Mouse (Mus musculus) embryonic facial prominence, embryonic 11.5 days (tissue): Measurements from ENCODE around the gene Tbc1d2. TPM values are rescaled to one million over a fixed set of nuclear protein-coding genes. Genes with fewer than 3 reads are reported as not detected.

Source experiments
- ATAC-seq: fragments of 200-750 bp; cut with Nextera tagmentation; replicated peaks from 2 replicates; pipeline ENCODE4 v1.8.0; 2017; ENCODE audit warnings: low read depth; ENCODE audit not compliant: insufficient number of reproducible peaks, low FRiP score, low TSS enrichment
- DNase-seq: peaks from one replicate; pipeline ENCODE4 v3.0.0-alpha.2; 2015; ENCODE audit warnings: low spot score
- H3K27ac ChIP-seq: fragments of 300-500 bp; sonication (generic); replicated peaks from 2 replicates; pipeline ENCODE4 v1.5.1; 2014; ENCODE audit warnings: mild to moderate bottlenecking, low read depth, low read length, control low read depth
- H3K27me3 ChIP-seq: fragments of 300-500 bp; sonication (generic); 2 replicates; pipeline ENCODE4 v1.6.1; 2014; ENCODE audit warnings: mild to moderate bottlenecking, low read length, moderate library complexity, mixed read lengths; ENCODE audit not compliant: control insufficient read depth, insufficient read depth
- H3K36me3 ChIP-seq: fragments of 300-500 bp; sonication (generic); replicated peaks from 2 replicates; pipeline ENCODE4 v1.6.1; 2014; ENCODE audit warnings: low read depth, mild to moderate bottlenecking, low read length, moderate library complexity, mixed read lengths; ENCODE audit not compliant: control insufficient read depth, insufficient read depth
- H3K4me1 ChIP-seq: fragments of 300-500 bp; sonication (generic); 2 replicates; pipeline ENCODE4 v1.6.1; 2014; ENCODE audit warnings: low read length, mixed read lengths; ENCODE audit not compliant: control insufficient read depth, insufficient read depth
- H3K4me2 ChIP-seq: fragments of 300-500 bp; sonication (generic); 2 replicates; pipeline ENCODE4 v1.6.1; 2014; ENCODE audit warnings: low read depth, mild to moderate bottlenecking, control low read depth, low read length, moderate library complexity
- H3K4me3 ChIP-seq: fragments of 300-500 bp; sonication (generic); 2 replicates; pipeline ENCODE4 v1.5.1; 2014; ENCODE audit warnings: low read depth, low read length, control low read depth
- H3K9ac ChIP-seq: fragments of 300-500 bp; sonication (generic); replicated peaks from 2 replicates; pipeline ENCODE4 v1.6.1; 2014; ENCODE audit warnings: mild to moderate bottlenecking, control low read depth, low read length
- H3K9me3 ChIP-seq: fragments of 300-500 bp; sonication (generic); replicated peaks from 2 replicates; pipeline ENCODE4 v1.6.1; 2016; ENCODE audit warnings: mild to moderate bottlenecking, low read length, inconsistent platforms, mixed read lengths; ENCODE audit not compliant: control insufficient read depth
- WGBS: fragments of 180-500 bp; shearing (Covaris S2); extraction: QIAGEN DNeasy Blood & Tissue Kit; methylation state at CpG from one replicate; pipeline ENCODE4 v1.1.7; 2014; 5-methylcytosine and 5-hydroxymethylcytosine counted together
- polyA plus RNA-seq: library from polyadenylated mRNA; unstranded; fragments of >200 nt; fragmentation: Nextera tagmentation; extraction: Ambion mirVana; gene quantifications from 2 replicates; pipeline ENCODE4 v1.2.1, GENCODE M21; 2014

The Tbc1d2 gene
- polyA plus RNA-seq, 1 experiment from 2014 or later, result 1.3 TPM

DNA sequence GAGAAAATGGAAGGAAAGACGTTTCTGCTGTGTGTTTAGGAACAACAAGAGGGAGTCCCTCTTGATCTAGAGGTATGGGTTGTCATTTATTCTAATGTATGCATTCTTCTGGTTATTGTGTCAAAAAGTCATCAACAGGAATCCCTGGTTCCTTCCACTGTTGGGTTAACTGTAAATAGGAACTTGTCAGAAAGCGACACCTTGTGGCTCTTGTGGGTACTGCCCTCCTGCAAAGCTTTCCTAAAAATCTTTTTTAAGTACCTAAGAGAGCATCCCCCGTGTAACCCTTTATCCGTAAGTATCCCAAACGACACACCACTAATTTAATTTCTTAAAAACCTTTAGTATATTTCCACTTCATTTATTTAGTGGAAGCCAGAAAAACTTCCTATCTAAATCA is 7.1 kb upstream of the Tbc1d2 start:
- Histone ChIP-seq H3K36me3 (no peaks in the 10 kb centered on the region), H3K9me3 (no peaks in the 10 kb centered on the region), H3K4me1 (no peaks in the 10 kb centered on the region), H3K9ac (no peak overlapping the region), H3K4me3 (no peak overlapping the region), H3K27me3 (no peaks in the 10 kb centered on the region), H3K27ac (no peak overlapping the region), H3K4me2 (no peak overlapping the region)
- DNase-seq (peak; percentile 89), ATAC-seq (no peak)
- 11% methylated on average over 5 of the region's 5 CpGs for WGBS

DNA sequence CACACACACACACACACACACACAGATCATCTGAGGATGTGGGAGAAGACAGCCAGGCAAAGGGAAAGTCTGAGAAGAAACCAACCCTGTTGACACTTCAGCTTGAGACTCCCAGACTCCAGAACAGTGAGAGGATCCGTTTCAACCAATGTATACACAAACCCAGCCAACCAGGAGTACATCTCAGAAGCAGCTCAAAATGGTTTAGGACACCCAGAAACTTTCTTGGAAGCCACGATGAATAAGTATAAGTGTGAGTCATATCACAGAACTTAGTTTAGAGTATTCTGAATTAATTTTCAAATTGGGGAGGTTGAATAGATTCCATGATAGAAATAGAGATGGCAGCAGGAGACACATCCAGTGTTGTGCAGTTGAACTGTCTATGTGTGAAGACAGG is 5.9 kb upstream of the Tbc1d2 start:
- DNase-seq, result no peak
- no peak overlapping the region for H3K27ac ChIP-seq
- H3K4me2 ChIP-seq, result no peak overlapping the region
- no peak overlapping the region for H3K4me3 ChIP-seq
- H3K27me3 ChIP-seq, result no peaks in the 10 kb centered on the region
- ATAC-seq, result no peak
- no peak overlapping the region for H3K9ac ChIP-seq
- no peaks in the 10 kb centered on the region for H3K4me1 ChIP-seq
- no peaks in the 10 kb centered on the region for H3K36me3 ChIP-seq
- 69% methylated on average over 2 of the region's 2 CpGs for WGBS
- no peaks in the 10 kb centered on the region for H3K9me3 ChIP-seq

DNA sequence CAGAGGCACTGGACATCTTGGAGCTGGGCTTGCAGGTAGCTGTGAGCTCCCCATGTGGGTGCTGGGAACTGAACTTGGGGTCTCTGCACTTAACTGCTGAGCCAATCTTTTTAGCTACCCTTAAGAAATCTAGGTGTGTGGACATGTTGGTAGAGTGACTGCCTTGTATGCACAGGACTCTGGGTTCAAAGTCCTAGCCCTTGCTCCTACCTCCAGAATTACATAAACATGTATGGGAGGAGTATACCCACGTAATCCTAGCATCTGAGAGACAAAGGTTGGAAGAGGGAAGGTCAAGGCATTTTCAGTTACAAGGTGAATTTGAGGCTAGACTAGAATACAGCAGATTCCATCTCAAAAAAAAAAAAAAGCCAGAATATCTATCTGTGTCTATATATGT is 5.3 kb upstream of the Tbc1d2 start:
- H3K27me3 ChIP-seq, result no peaks in the 10 kb centered on the region
- WGBS, result 57% methylated on average over 1 of the region's 1 CpGs
- no peak overlapping the region for H3K4me2 ChIP-seq
- no peak for ATAC-seq
- H3K9me3 ChIP-seq, result no peaks in the 10 kb centered on the region
- H3K9ac ChIP-seq, result no peak overlapping the region
- no peaks in the 10 kb centered on the region for H3K4me1 ChIP-seq
- no peaks in the 10 kb centered on the region for H3K36me3 ChIP-seq
- DNase-seq, result no peak
- no peak overlapping the region for H3K4me3 ChIP-seq
- no peak overlapping the region for H3K27ac ChIP-seq

DNA sequence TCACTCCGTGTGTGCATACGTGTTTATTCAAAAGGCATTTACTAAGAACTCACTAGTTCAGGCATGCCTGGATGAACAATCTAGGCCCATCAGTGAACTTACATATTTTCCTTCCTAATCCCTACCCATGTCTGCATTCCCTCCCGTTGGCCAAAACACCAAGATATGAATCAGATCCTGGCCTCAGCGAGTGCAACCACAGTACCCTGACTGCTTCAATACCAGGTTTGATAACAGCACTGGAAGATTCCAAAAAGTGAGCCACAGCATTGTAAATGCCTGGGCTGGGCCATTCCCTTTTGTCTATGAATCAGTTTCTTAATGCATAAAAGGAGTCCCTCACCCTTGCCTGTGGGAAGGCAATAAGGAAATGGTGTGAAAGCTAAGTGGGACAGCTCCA is 848 bp downstream of the Tbc1d2 start:
- ATAC-seq (no peak), DNase-seq (no peak)
- Histone ChIP-seq H3K4me3 (peak overlapping the region; percentile 67), H3K4me1 (no peaks in the 10 kb centered on the region), H3K9me3 (no peaks in the 10 kb centered on the region), H3K36me3 (no peaks in the 10 kb centered on the region), H3K4me2 (peak overlapping the region; percentile 94), H3K27me3 (peaks cover 7% of the 10 kb centered on the region), H3K9ac (no peak overlapping the region), H3K27ac (no peak overlapping the region)
- whole genome bisulfite sequencing, result 64% methylated on average over 4 of the region's 4 CpGs

DNA sequence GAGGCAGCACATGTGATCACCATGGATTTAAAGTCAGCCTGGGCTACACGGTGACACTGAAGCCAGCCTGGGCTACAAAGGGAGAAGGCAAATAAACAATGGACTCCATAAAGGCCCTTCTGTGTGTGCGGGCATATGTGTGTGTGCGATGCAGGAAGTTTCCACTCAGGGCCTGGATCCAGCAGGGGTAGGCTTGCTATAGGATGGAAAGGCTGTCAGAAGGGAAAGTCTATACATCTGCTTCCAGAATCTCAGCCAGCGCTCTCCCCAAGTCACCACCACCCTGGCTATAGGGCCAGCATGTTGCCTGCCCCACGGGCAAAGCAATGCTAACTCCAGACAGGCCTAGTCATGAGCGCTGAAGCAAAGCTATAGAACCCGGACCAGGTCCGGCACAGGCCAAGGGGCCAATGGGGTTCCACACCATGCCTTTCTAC is 6.3 kb downstream of the Tbc1d2 start:
- no peaks in the 10 kb centered on the region; the same call in 1 of the 2 replicates for H3K4me1 ChIP-seq
- peaks cover under 1% of the 10 kb centered on the region; the same call in 1 of the 2 replicates for H3K27me3 ChIP-seq
- 84% methylated on average over 8 of the region's 8 CpGs for WGBS
- H3K36me3 ChIP-seq, result no peaks in the 10 kb centered on the region
- no peak overlapping the region for H3K9ac ChIP-seq
- H3K27ac ChIP-seq, result no peak overlapping the region
- H3K4me3 ChIP-seq, result no peak overlapping the region
- DNase-seq, result no peak
- H3K4me2 ChIP-seq, result no peak overlapping the region
- no peaks in the 10 kb centered on the region for H3K9me3 ChIP-seq
- no peak for ATAC-seq

DNA sequence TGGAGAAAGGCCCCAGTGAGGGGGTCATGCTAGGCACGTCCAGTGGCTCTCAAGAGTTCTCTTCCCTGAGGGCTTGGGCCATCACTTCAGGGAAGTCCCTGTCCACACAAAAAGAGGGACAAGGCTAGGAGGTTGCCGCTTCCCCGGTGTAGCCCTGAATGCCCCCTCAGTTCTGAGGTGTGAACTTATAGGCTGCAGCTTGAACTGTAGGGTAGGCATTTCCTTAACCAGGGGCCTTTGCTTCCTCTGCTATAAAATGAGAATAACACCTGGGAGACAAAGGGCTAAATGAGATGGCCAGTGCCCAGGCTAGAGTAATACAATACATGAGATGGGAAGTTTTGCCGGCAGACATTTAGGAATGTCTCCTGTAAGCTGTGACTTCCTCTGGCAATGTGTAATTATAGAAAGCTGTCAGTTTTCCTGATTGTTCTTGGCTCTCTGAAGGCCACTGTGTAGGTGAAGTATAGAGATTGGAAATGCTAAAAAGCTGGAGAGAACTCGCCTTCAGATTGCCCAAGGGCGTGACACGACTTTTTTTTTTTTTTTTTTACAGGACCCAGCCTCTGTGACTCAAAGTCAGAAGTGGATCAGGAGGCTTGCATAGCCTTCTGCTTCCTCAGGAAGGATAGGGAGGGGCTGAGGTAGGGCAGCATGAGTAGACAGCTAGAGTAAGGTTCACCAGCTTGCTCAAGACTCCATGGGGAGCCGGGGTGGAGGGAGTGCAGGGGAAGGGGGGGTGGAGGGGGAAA is 6.9 kb downstream of the Tbc1d2 start:
- Histone ChIP-seq H3K4me3 (no peak overlapping the region), H3K9me3 (no peaks in the 10 kb centered on the region), H3K27ac (no peak overlapping the region), H3K9ac (no peak overlapping the region), H3K27me3 (no peaks in the 10 kb centered on the region), H3K4me1 (no peaks in the 10 kb centered on the region; the same call in 1 of the 2 replicates), H3K4me2 (no peak overlapping the region), H3K36me3 (no peaks in the 10 kb centered on the region)
- no peak for ATAC-seq
- WGBS, result 62% methylated on average over 8 of the region's 8 CpGs
- DNase-seq, result no peak

DNA sequence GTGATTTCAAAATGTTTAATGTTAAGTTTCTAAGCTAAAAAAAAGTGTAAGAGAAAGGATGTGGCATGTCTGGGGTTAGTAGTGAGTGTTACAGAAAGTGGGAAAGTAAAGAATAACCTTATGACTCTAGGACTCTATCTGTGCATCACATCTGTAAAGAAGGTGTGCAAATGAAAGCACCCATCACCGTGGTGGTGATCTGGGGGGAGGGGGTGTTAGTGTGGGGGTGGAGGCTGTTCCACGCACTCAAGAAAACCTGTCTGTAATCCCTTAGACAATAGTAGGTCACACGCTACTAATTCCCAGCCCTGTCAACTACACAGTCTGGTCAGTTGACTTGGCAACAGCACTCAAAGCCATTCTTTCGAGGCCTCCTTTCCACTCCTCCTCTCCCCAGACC is 8.7 kb downstream of the Tbc1d2 start:
- no peak for DNase-seq
- Histone ChIP-seq H3K9me3 (no peaks in the 10 kb centered on the region), H3K27ac (no peak overlapping the region), H3K27me3 (no peaks in the 10 kb centered on the region), H3K36me3 (no peaks in the 10 kb centered on the region), H3K4me2 (no peak overlapping the region), H3K4me1 (no peaks in the 10 kb centered on the region; the same call in 1 of the 2 replicates), H3K9ac (no peak overlapping the region), H3K4me3 (no peak overlapping the region)
- ATAC-seq, result no peak
- WGBS, result 65% methylated on average over 4 of the region's 4 CpGs

DNA sequence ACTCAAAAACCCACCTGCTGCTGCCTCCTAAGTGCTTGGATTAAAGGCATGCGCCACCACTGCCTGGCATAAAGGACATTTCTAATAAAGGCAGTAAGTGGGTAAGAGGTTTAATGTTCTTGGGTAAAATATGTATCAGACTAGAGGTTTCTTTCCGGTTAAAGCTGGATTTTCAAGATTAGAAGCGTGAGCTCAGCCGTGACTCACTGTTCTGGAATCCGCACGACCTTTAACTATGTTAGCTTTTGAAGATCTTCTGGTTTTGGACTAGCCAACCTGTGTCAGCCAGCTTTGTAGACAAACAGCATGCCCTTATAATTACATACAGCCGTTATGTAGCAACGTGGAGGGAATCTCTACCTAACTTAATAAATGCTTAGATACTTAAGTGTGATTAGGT is 10.1 kb downstream of the Tbc1d2 start:
- 81% methylated on average over 8 of the region's 8 CpGs for WGBS
- Histone ChIP-seq H3K27me3 (no peaks in the 10 kb centered on the region), H3K4me1 (no peaks in the 10 kb centered on the region; the same call in 1 of the 2 replicates), H3K27ac (no peak overlapping the region), H3K9ac (no peak overlapping the region), H3K9me3 (no peaks in the 10 kb centered on the region), H3K4me2 (no peak overlapping the region), H3K36me3 (no peaks in the 10 kb centered on the region), H3K4me3 (no peak overlapping the region)
- ATAC-seq, result no peak
- DNase-seq, result no peak
